Mouse (Mus musculus): ENCODE data around the gene Plxdc1. TPM values are rescaled to one million over a fixed set of nuclear protein-coding genes. Genes with fewer than 3 reads are reported as not detected.

Gene Plxdc1
- polyA plus RNA-seq, 1 experiment = 11.9 TPM

- no peak for TF ChIP-seq POLR2A (IDR thresholded peaks at IDR 0.05; ENCODE audit: borderline replicate concordance, control insufficient read depth, low read depth, low read length)
- no peak for TF ChIP-seq CTCF (IDR thresholded peaks at IDR 0.05; ENCODE audit: control insufficient read depth, insufficient read depth, low read length)
- H3K27ac ChIP-seq (ENCODE audit: control insufficient read depth, insufficient read depth, low read depth, low read length, poor library complexity) = no peak overlapping the region
- 23% methylated on average over 8 of the region's 8 CpGs for WGBS
- peaks cover 1% of the 10 kb centered on the region; the same call in 1 of the 2 replicates for H3K4me1 ChIP-seq (ENCODE audit: control insufficient read depth, insufficient read depth, low read length)
- H3K4me3 ChIP-seq (replicated peaks; ENCODE audit: control insufficient read depth, low read depth, low read length) = no peak overlapping the region
These were observed 33.8 kb upstream of the Plxdc1 start for GRCm38 (mm10) chr11:98019883-98020610.

- Histone ChIP-seq H3K4me3 (replicated peaks; ENCODE audit: control insufficient read depth, low read depth, low read length) (no peak overlapping the region), H3K4me1 (ENCODE audit: control insufficient read depth, insufficient read depth, low read length) (peaks cover 1% of the 10 kb centered on the region; the same call in 1 of the 2 replicates), H3K27ac (ENCODE audit: control insufficient read depth, insufficient read depth, low read depth, low read length, poor library complexity) (no peak overlapping the region)
- no peak for TF ChIP-seq POLR2A (IDR thresholded peaks at IDR 0.05; ENCODE audit: borderline replicate concordance, control insufficient read depth, low read depth, low read length)
- peak; percentile 32; the same call in 1 of the 2 replicates for TF ChIP-seq CTCF (IDR thresholded peaks at IDR 0.05; ENCODE audit: control insufficient read depth, insufficient read depth, low read length)
- WGBS = 45% methylated on average over 10 of the region's 10 CpGs
These were observed 32.8 kb upstream of the Plxdc1 start for GRCm38 (mm10) chr11:98018858-98019641.

- TF ChIP-seq CTCF (IDR thresholded peaks at IDR 0.05; ENCODE audit: control insufficient read depth, insufficient read depth, low read length) = no peak
- TF ChIP-seq POLR2A (IDR thresholded peaks at IDR 0.05; ENCODE audit: borderline replicate concordance, control insufficient read depth, low read depth, low read length) = no peak
- Histone ChIP-seq H3K4me3 (replicated peaks; ENCODE audit: control insufficient read depth, low read depth, low read length) (no peak overlapping the region), H3K27ac (ENCODE audit: control insufficient read depth, insufficient read depth, low read depth, low read length, poor library complexity) (no peak overlapping the region), H3K4me1 (ENCODE audit: control insufficient read depth, insufficient read depth, low read length) (no peaks in the 10 kb centered on the region; the same call in 1 of the 2 replicates)
- WGBS = 47% methylated on average over 6 of the region's 6 CpGs
These were observed 32.0 kb upstream of the Plxdc1 start for GRCm38 (mm10) chr11:98018222-98018621.

GRCm38 (mm10) chr11:98016824-98017223 is 30.6 kb upstream of the Plxdc1 start:
- TF ChIP-seq CTCF (IDR thresholded peaks at IDR 0.05; ENCODE audit: control insufficient read depth, insufficient read depth, low read length) (no peak), POLR2A (IDR thresholded peaks at IDR 0.05; ENCODE audit: borderline replicate concordance, control insufficient read depth, low read depth, low read length) (no peak)
- Histone ChIP-seq H3K4me1 (ENCODE audit: control insufficient read depth, insufficient read depth, low read length) (no peaks in the 10 kb centered on the region), H3K4me3 (replicated peaks; ENCODE audit: control insufficient read depth, low read depth, low read length) (no peak overlapping the region), H3K27ac (ENCODE audit: control insufficient read depth, insufficient read depth, low read depth, low read length, poor library complexity) (no peak overlapping the region)
- WGBS = 68% methylated on average over 4 of the region's 4 CpGs

- TF ChIP-seq POLR2A (IDR thresholded peaks at IDR 0.05; ENCODE audit: borderline replicate concordance, control insufficient read depth, low read depth, low read length) (no peak), CTCF (IDR thresholded peaks at IDR 0.05; ENCODE audit: control insufficient read depth, insufficient read depth, low read length) (no peak)
- H3K4me3 ChIP-seq (replicated peaks; ENCODE audit: control insufficient read depth, low read depth, low read length) = no peak overlapping the region
- H3K4me1 ChIP-seq (ENCODE audit: control insufficient read depth, insufficient read depth, low read length) = no peaks in the 10 kb centered on the region
- H3K27ac ChIP-seq (ENCODE audit: control insufficient read depth, insufficient read depth, low read depth, low read length, poor library complexity) = no peak overlapping the region
- 91% methylated on average over 5 of the region's 5 CpGs for WGBS
These were observed 29.9 kb upstream of the Plxdc1 start for GRCm38 (mm10) chr11:98016177-98016576.

- TF ChIP-seq CTCF (IDR thresholded peaks at IDR 0.05; ENCODE audit: control insufficient read depth, insufficient read depth, low read length) (no peak), POLR2A (IDR thresholded peaks at IDR 0.05; ENCODE audit: borderline replicate concordance, control insufficient read depth, low read depth, low read length) (no peak)
- no peaks in the 10 kb centered on the region; the same call in 1 of the 2 replicates for H3K4me1 ChIP-seq (ENCODE audit: control insufficient read depth, insufficient read depth, low read length)
- 86% methylated on average over 10 of the region's 10 CpGs for WGBS
These were observed 26.6 kb upstream of the Plxdc1 start for GRCm38 (mm10) chr11:98012831-98013230.

GRCm38 (mm10) chr11:98011716-98012115 is 25.5 kb upstream of the Plxdc1 start:
- H3K27ac ChIP-seq (ENCODE audit: control insufficient read depth, insufficient read depth, low read depth, low read length, poor library complexity) = no peak overlapping the region
- H3K4me1 ChIP-seq (ENCODE audit: control insufficient read depth, insufficient read depth, low read length) = no peaks in the 10 kb centered on the region; the same call in 1 of the 2 replicates
- TF ChIP-seq POLR2A (IDR thresholded peaks at IDR 0.05; ENCODE audit: borderline replicate concordance, control insufficient read depth, low read depth, low read length) (no peak), CTCF (IDR thresholded peaks at IDR 0.05; ENCODE audit: control insufficient read depth, insufficient read depth, low read length) (no peak)
- 87% methylated on average over 9 of the region's 9 CpGs for WGBS
- H3K4me3 ChIP-seq (replicated peaks; ENCODE audit: control insufficient read depth, low read depth, low read length) = no peak overlapping the region

More at GRCm38 (mm10) chr11:98012831-98013230, 26.6 kb upstream of the Plxdc1 start:
- Histone ChIP-seq H3K4me3 (replicated peaks; ENCODE audit: control insufficient read depth, low read depth, low read length) (no peak overlapping the region), H3K27ac (ENCODE audit: control insufficient read depth, insufficient read depth, low read depth, low read length, poor library complexity) (no peak overlapping the region)

- no peak overlapping the region for H3K4me3 ChIP-seq (replicated peaks; ENCODE audit: control insufficient read depth, low read depth, low read length)
- WGBS = 19% methylated on average over 11 of the region's 11 CpGs
- H3K27ac ChIP-seq (ENCODE audit: control insufficient read depth, insufficient read depth, low read depth, low read length, poor library complexity) = no peak overlapping the region
- no peaks in the 10 kb centered on the region; the same call in 1 of the 2 replicates for H3K4me1 ChIP-seq (ENCODE audit: control insufficient read depth, insufficient read depth, low read length)
- no peak for TF ChIP-seq POLR2A (IDR thresholded peaks at IDR 0.05; ENCODE audit: borderline replicate concordance, control insufficient read depth, low read depth, low read length)
These were observed 21.8 kb upstream of the Plxdc1 start for GRCm38 (mm10) chr11:98008087-98008486.
